Mouse (Mus musculus) heart, embryonic 14.5 days (tissue): Measurements from ENCODE around the gene Rce1. TPM values are rescaled to one million over a fixed set of nuclear protein-coding genes. Genes with fewer than 3 reads are reported as not detected.
A peak's percentile ranks its signal among the peaks of the same experiment; 100 is the strongest.

Experiments used
- ATAC-seq: fragments of 200-750 bp; cut with Nextera tagmentation; 2 replicates; pipeline ENCODE4 v1.8.0; 2017; ENCODE audit warnings: low read depth, moderate TSS enrichment; ENCODE audit not compliant: insufficient number of reproducible peaks, insufficient read depth, low FRiP score
- H3K27ac ChIP-seq, 2 experiments: fragments of 200-500 bp in 1 of 2; fragments of 300-500 bp in 1 of 2; sonication (generic) in 1 of 2; replicated peaks in 1 of 2; 2 replicates each; pipeline ENCODE4 v1.5.1; 2012 to 2014; ENCODE audit warnings: low read depth in 2 of 2, low read length in 2 of 2, control low read depth in 1 of 2, mild to moderate bottlenecking in 1 of 2, mixed read lengths in 1 of 2; ENCODE audit not compliant: control insufficient read depth in 1 of 2, insufficient read depth in 1 of 2
- H3K27me3 ChIP-seq: fragments of 300-500 bp; sonication (generic); 2 replicates; pipeline ENCODE4 v1.6.1; 2014; ENCODE audit warnings: mild to moderate bottlenecking, low read length, control low read depth; ENCODE audit not compliant: control insufficient read depth, insufficient read depth
- H3K36me3 ChIP-seq: fragments of 300-500 bp; sonication (generic); 2 replicates; pipeline ENCODE4 v1.6.1; 2014; ENCODE audit warnings: mild to moderate bottlenecking, control low read depth, low read length, mixed read lengths; ENCODE audit not compliant: control insufficient read depth, insufficient read depth
- H3K4me1 ChIP-seq, 2 experiments: fragments of 200-500 bp in 1 of 2; fragments of 300-500 bp in 1 of 2; sonication (generic) in 1 of 2; 2 replicates each; pipeline ENCODE4 v1.6.1; 2012 to 2014; ENCODE audit warnings: low read length in 2 of 2, control low read depth in 1 of 2, mixed read lengths in 1 of 2; ENCODE audit not compliant: control insufficient read depth in 2 of 2, insufficient read depth in 2 of 2
- H3K4me2 ChIP-seq: fragments of 300-500 bp; sonication (generic); 2 replicates; pipeline ENCODE4 v1.6.1; 2014; ENCODE audit warnings: mild to moderate bottlenecking, low read length
- H3K4me3 ChIP-seq, 2 experiments: fragments of 200-500 bp in 1 of 2; fragments of 300-500 bp in 1 of 2; sonication (generic) in 1 of 2; 2 replicates each; pipeline ENCODE4 v1.5.1; 2012 to 2014; ENCODE audit warnings: low read length in 2 of 2, mild to moderate bottlenecking in 2 of 2, control low read depth in 1 of 2, low read depth in 1 of 2, moderate library complexity in 1 of 2; ENCODE audit not compliant: control insufficient read depth in 1 of 2, insufficient read depth in 1 of 2
- H3K9ac ChIP-seq: fragments of 300-500 bp; sonication (generic); 2 replicates; pipeline ENCODE4 v1.6.1; 2014; ENCODE audit warnings: mild to moderate bottlenecking, low read length
- H3K9me3 ChIP-seq: fragments of 300-500 bp; sonication (generic); 2 replicates; pipeline ENCODE4 v1.6.1; 2016; ENCODE audit warnings: low read length, control low read depth; ENCODE audit not compliant: control insufficient read depth
- WGBS: fragments of 180-500 bp; shearing (Covaris S2); extraction: QIAGEN DNeasy Blood & Tissue Kit; methylation state at CpG from one replicate; pipeline ENCODE4 v1.1.7; 2014; 5-methylcytosine and 5-hydroxymethylcytosine counted together
- polyA plus RNA-seq: library from polyadenylated mRNA; unstranded; fragments of >200 nt; fragmentation: Nextera tagmentation; extraction: Ambion mirVana; gene quantifications from 2 replicates; pipeline ENCODE4 v1.2.1, GENCODE M21; 2014

Rce1 gene
- polyA plus RNA-seq, 1 experiment from 2014 or later, result 38.5 TPM

DNA sequence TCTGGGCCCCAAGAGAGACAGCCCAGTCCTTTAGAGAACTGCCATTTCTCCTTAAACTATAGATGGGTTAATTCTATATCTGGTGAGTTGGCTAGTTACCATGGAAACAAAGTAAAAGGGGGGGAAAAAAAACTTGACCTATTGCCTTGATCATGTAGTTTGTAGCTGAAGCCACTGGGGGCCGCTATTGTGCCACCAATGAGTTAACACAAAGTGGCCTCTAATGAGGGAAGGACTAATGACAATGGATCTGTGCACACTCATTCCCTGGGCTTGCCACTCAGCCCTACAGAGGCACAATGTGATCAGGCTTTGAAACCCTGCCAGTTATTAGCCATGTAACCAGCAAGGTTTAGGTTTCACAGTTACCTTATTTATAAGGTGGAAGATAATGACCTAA, 3.4 kb upstream of the Rce1 start:
- Histone ChIP-seq H3K4me3 (no peak overlapping the region), H3K4me1 (peaks cover 5 to 13% of the 10 kb centered on the region in 2 experiments; a peak in 3 of 4 replicates), H3K9me3 (no peaks in the 10 kb centered on the region), H3K36me3 (peaks cover 3% of the 10 kb centered on the region; the same call in 1 of the 2 replicates), H3K27ac (no peak overlapping the region), H3K27me3 (no peaks in the 10 kb centered on the region), H3K9ac (no peak overlapping the region), H3K4me2 (no peak overlapping the region)
- WGBS, result 3% methylated on average over 1 of the region's 1 CpGs
- no peak for ATAC-seq

DNA sequence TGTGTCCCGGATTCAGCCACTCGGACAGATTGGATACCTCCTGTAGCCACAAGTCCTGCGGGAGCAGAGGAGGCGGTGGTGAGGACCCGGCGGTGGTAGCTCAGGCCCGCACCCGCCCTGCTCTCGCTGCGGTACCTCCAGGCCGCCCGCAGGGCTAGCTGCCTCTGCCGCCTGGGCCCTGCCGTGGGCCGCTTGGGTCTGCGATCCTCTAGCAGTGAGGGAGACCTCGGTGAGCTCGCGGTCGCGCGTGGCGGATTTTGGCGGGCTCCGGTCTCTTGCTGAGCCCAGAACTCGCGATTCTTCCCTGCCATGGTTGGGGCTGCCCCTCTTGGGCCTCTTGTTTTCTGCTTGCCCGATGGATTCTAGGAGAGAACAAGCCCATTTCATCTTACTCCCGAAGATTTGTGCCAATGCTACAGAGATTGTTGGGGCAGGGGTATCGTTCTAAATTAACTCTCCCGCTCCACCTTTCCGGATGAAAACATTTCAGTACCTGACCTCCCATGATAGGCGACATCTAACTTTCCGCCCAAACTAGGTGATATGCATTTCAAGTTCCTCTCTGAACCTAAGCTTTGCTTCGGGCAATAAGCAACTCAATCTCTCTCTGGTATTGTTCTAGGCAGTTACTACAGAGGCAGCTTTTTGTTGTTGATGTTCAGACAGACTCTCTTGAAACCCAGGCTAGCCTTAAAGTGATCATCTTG, 541 bp upstream of the Rce1 start:
- peak overlapping the region; percentile 73 for H3K4me2 ChIP-seq
- no peaks in the 10 kb centered on the region for H3K9me3 ChIP-seq
- peaks cover 5 to 13% of the 10 kb centered on the region in 2 experiments; a peak in 3 of 4 replicates for H3K4me1 ChIP-seq
- WGBS, result 2% methylated on average over 35 of the region's 35 CpGs
- H3K27me3 ChIP-seq, result no peaks in the 10 kb centered on the region
- peak overlapping the region; percentile 77 to 80 for H3K27ac ChIP-seq
- peak overlapping the region; percentile 90 for H3K9ac ChIP-seq
- H3K4me3 ChIP-seq, result peak overlapping the region; percentile 78 to 82
- peak; percentile 48 for ATAC-seq
- peaks cover 28% of the 10 kb centered on the region for H3K36me3 ChIP-seq

DNA sequence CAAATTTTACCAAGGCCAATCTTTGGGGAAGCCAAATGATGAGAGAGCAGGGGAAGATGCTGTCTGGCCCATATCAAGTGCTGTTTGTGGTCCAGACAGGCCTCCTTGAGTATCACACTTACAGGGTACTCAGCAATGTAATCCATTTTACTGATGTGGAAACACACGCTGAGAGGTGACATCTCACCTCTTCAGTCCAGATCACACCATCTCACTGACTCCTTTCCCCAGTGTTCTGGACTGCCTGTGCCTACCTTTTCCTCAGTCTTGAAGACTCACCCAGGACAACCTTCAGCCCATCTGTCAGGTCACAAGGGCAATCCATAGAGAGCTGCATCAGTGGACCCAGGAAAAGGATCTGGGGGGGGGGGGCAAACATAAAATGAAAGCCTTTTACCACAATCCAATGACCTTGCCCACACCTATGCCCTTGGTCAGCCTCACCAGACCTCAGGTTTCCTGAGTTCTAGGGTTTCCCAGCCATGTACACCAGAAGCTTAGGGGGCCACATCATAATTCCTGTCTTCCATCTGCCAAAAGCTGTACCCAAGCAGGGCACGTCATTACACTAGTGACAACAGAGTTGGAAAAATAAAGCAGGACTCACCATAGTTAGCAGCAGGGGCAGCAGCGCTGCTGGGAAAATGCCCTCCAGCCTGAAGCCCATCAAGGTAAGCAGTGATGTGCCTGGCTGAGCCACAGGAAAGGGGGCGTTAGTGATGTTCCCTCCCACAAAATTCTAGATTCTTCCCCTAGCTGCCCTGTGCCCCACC, 849 bp downstream of the Rce1 start:
- Histone ChIP-seq H3K27me3 (no peaks in the 10 kb centered on the region), H3K4me1 (peaks cover 5 to 13% of the 10 kb centered on the region in 2 experiments; a peak in 3 of 4 replicates), H3K9ac (peak overlapping the region; percentile 90), H3K4me2 (peak overlapping the region; percentile 73), H3K4me3 (peak overlapping the region; percentile 78 to 82), H3K9me3 (no peaks in the 10 kb centered on the region), H3K27ac (peak overlapping the region in 1 of 2 experiments; percentile 80; a peak in 2 of 4 replicates), H3K36me3 (peaks cover 34% of the 10 kb centered on the region)
- ATAC-seq, result no peak
- 24% methylated on average over 4 of the region's 4 CpGs for WGBS

DNA sequence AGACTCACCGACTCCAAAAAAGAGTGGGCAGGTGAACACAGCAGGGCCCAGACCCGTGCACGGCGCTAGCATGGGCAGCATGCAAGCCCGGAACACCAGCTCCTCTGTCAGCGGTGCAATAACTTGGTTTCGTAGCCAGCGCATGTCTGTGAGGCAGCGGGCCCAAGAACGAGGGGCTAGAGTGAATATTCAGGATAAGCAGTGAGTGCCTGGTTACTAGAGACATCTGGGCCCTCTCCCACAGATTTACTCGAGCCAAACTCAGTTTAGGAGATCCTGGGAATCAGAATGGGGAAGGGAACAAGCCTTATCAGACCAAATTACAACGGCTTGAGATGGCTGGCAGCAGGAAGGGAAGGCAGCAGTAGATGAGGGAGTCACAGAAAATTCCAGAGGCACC, 1.4 kb downstream of the Rce1 start:
- WGBS, result 90% methylated on average over 12 of the region's 12 CpGs
- no peak overlapping the region for H3K4me3 ChIP-seq
- no peaks in the 10 kb centered on the region for H3K9me3 ChIP-seq
- H3K36me3 ChIP-seq, result peaks cover 34% of the 10 kb centered on the region
- no peaks in the 10 kb centered on the region for H3K27me3 ChIP-seq
- no peak overlapping the region for H3K9ac ChIP-seq
- no peak overlapping the region for H3K4me2 ChIP-seq
- H3K4me1 ChIP-seq, result peaks cover 5 to 13% of the 10 kb centered on the region in 2 experiments; a peak in 3 of 4 replicates
- no peak for ATAC-seq
- H3K27ac ChIP-seq, result no peak overlapping the region

DNA sequence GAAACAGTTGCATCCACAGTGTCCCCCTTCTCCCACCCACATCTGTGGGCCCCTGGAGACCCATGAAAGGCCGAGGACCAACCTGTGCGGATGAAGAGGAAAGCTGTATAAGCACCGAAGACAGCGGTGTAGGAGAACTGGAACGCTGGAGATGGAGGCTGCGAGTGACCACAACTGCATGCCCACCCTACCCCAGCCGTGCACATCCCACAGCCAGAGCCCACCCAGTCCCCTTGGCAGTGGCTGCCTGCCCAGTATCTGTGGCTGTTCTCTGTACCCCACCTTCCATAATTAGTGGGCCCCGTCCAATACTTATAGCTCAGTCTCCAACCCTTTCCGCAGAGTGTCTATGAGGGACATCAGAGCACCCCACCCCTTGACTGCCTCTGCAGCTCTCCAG, 2.0 kb downstream of the Rce1 start:
- no peak overlapping the region for H3K4me3 ChIP-seq
- no peaks in the 10 kb centered on the region for H3K9me3 ChIP-seq
- peaks cover 5 to 13% of the 10 kb centered on the region in 2 experiments; a peak in 3 of 4 replicates for H3K4me1 ChIP-seq
- ATAC-seq, result no peak
- no peaks in the 10 kb centered on the region for H3K27me3 ChIP-seq
- H3K36me3 ChIP-seq, result peaks cover 34% of the 10 kb centered on the region
- H3K4me2 ChIP-seq, result no peak overlapping the region
- H3K27ac ChIP-seq, result no peak overlapping the region
- H3K9ac ChIP-seq, result no peak overlapping the region
- WGBS, result 93% methylated on average over 9 of the region's 9 CpGs

DNA sequence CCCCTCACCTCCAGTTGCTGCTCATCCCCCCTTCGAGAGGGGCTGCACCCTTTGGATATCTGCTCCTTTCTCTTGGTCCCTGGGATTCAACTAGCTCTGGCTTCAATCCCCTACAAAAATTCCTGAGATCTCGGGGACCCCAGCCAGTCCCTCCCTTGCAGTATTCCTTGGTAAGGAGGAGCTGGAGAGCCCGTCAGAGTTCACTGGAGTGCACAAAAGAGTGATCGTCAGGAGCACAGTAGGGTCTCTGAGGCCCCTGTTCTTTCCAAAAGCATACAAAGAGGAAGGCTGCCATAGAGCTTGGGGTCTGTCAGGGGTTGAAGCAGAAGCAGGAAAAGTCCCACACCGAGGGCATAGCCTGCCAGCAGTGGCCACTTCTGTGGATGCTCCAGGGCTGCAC, 2.7 kb downstream of the Rce1 start:
- Histone ChIP-seq H3K4me2 (no peak overlapping the region), H3K9me3 (no peaks in the 10 kb centered on the region), H3K4me3 (no peak overlapping the region), H3K36me3 (peaks cover 34% of the 10 kb centered on the region), H3K4me1 (peaks cover 5 to 13% of the 10 kb centered on the region in 2 experiments; a peak in 3 of 4 replicates), H3K9ac (no peak overlapping the region), H3K27ac (no peak overlapping the region), H3K27me3 (no peaks in the 10 kb centered on the region)
- 83% methylated on average over 5 of the region's 5 CpGs for WGBS
- no peak for ATAC-seq

DNA sequence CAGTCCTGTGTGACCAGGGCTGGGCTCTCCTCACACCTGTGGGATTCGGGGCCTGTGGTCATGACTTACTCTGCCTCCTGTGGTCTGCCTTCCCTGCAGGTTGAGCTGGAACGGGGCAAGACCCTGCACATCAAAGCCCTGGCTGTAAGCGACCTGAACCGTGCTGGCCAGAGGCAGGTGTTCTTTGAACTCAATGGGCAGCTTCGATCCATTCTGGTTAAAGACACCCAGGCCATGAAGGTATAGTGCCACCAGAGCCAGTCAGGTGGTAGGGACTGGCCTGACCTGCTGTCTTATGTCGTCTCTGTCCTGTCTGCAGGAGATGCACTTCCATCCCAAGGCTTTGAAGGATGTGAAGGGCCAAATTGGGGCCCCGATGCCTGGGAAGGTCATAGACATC, 4.7 kb downstream of the Rce1 start:
- H3K9me3 ChIP-seq, result no peaks in the 10 kb centered on the region
- no peak for ATAC-seq
- peaks cover 34% of the 10 kb centered on the region for H3K36me3 ChIP-seq
- H3K4me1 ChIP-seq, result peaks cover 2 to 8% of the 10 kb centered on the region in 2 experiments; a peak in 3 of 4 replicates
- 87% methylated on average over 7 of the region's 7 CpGs for WGBS
- H3K4me3 ChIP-seq, result no peak overlapping the region
- no peaks in the 10 kb centered on the region for H3K27me3 ChIP-seq
- H3K9ac ChIP-seq, result no peak overlapping the region
- H3K4me2 ChIP-seq, result no peak overlapping the region
- H3K27ac ChIP-seq, result no peak overlapping the region
